Mouse (Mus musculus) lung, postnatal 0 days (tissue): ENCODE data around the gene Tmprss11c.

ENCODE experiments used
- CTCF ChIP-seq: IDR thresholded peaks from 2 replicates; pipeline ENCODE4 v1.5.1; 2016; ENCODE audit warnings: antibody characterized with exemption, mild to moderate bottlenecking
- EP300 ChIP-seq: IDR thresholded peaks from 2 replicates; pipeline ENCODE4 v1.6.1; 2016; ENCODE audit warnings: antibody characterized with exemption, mild to moderate bottlenecking, control low read depth

DNA sequence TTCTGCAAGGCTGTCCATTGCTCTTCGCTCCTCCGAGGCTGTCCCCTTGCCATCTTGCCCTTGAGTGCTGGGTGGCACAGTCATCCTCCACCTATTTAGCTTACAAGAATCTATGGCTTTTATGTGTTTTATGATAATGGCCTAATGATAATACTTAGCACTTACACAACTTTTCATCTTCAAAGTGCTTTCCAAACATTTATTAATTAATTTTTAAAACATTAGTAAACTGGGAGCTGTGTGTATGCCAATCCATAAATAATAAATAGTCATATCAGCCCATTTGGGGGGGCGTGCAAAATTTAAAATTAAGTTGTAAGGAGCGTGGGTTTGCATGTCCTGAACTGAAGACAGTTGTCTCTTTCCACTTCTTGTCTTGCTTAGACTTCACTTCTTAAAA lies at the start of gene Tmprss11c:
- no peak for TF ChIP-seq CTCF
- no peak for TF ChIP-seq EP300
